Mouse (Mus musculus): ENCODE data around the gene Gm21541.
"Not testable (repeated sequence)": the region's sequence is repeated elsewhere in the genome, so short reads cannot be mapped to it uniquely, and the experiment has no call there.

DNA sequence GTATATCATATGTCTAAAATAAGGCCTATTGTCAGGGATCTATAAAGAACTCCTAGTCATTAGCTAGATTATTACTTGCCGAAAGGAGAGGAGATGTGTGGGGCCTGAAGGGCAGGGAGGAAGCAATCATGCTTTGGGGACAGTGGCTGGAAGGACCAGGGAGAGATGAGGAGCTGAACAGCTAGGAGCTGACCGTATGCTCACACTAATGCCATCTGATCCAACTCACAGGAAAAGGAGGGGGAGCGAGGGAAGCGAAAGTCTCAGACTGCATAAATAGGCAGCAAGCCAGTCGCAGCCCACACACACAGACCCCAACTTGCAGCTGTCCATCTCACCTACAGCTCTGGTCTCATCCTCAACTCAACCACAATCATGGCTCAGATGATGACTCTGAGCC, at the start of gene Gm21541:
- TF ChIP-seq USF1 (IDR thresholded peaks at IDR 0.05; ENCODE audit: low read depth); CEBPB (IDR thresholded peaks at IDR 0.05; ENCODE audit: low read depth); MYOG (IDR thresholded peaks at IDR 0.05; ENCODE audit: control insufficient read depth, extremely low read depth, insufficient read length); CTCF (IDR thresholded peaks at IDR 0.05; ENCODE audit: control insufficient read depth, insufficient read depth, insufficient read length); MAX (IDR thresholded peaks at IDR 0.05): not testable (repeated sequence)
